Mouse (Mus musculus) hindbrain, embryonic 10.5 days (tissue): Measurements from ENCODE around the gene Defb15. TPM values are rescaled to one million over a fixed set of nuclear protein-coding genes. Genes with fewer than 3 reads are reported as not detected.
"Not testable (repeated sequence)": the region's sequence is repeated elsewhere in the genome, so short reads cannot be mapped to it uniquely, and the experiment has no call there.

Source experiments
- DNase-seq: peaks from one replicate; pipeline ENCODE4 v3.0.0-alpha.2; 2017; ENCODE audit warnings: low spot score
- H3K27ac ChIP-seq: fragments of 300-500 bp; sonication (generic); 2 replicates; pipeline ENCODE4 v1.5.1; 2016; ENCODE audit warnings: mild to moderate bottlenecking, moderate library complexity
- H3K27me3 ChIP-seq: fragments of 300-500 bp; sonication (generic); 2 replicates; pipeline ENCODE4 v1.6.1; 2016; ENCODE audit warnings: mild to moderate bottlenecking; ENCODE audit not compliant: poor library complexity, insufficient read depth, severe bottlenecking
- H3K36me3 ChIP-seq: fragments of 300-500 bp; sonication (generic); 2 replicates; pipeline ENCODE4 v1.6.1; 2016; ENCODE audit warnings: mild to moderate bottlenecking, moderate library complexity
- H3K4me1 ChIP-seq: fragments of 300-500 bp; sonication (generic); replicated peaks from 2 replicates; pipeline ENCODE4 v1.6.1; 2016; ENCODE audit warnings: mild to moderate bottlenecking
- H3K4me3 ChIP-seq: fragments of 300-500 bp; sonication (generic); 2 replicates; pipeline ENCODE4 v1.5.1; 2016; ENCODE audit warnings: mild to moderate bottlenecking, moderate library complexity
- H3K9me3 ChIP-seq: fragments of 300-500 bp; sonication (generic); 2 replicates; pipeline ENCODE4 v1.6.1; 2016; ENCODE audit warnings: mild to moderate bottlenecking, moderate library complexity
- WGBS: fragments of 180-500 bp; shearing (Covaris S2); methylation state at CpG from one replicate; pipeline ENCODE4 v1.1.7; 2016; 5-methylcytosine and 5-hydroxymethylcytosine counted together
- polyA plus RNA-seq: library from polyadenylated mRNA; unstranded; fragments of >200 nt; fragmentation: Nextera tagmentation; extraction: Ambion mirVana; gene quantifications from 2 replicates; pipeline ENCODE4 v1.2.1, GENCODE M21; 2016

Defb15 gene
- polyA plus RNA-seq, 1 experiment from 2014 or later, result not detected

DNA sequence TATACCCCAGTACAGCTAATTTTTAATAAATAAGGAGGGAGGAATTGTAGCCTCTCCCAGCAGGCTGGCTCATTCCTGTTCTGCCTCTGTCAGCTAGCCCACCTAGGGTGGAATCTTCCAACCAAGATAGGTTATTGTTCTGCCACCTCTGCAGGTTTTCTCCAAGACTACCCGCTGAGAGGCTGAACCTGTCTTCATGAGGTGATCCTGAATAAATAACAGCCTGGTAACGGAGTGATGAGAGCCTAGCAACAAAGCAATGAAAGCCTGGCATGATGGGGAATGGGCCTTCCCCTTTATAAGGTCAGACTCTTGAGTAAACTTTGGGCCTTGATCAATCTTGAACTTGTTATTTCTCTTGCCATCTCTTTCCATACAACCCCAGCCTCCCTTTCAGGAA, 20.0 kb downstream of the Defb15 start:
- Histone ChIP-seq H3K4me1 (no peaks in the 10 kb centered on the region), H3K36me3 (no peaks in the 10 kb centered on the region), H3K27ac (no peak overlapping the region), H3K4me3 (no peak overlapping the region), H3K27me3 (no peaks in the 10 kb centered on the region), H3K9me3 (no peaks in the 10 kb centered on the region)
- no peak for DNase-seq
- 17% methylated on average over 2 of the region's 2 CpGs for WGBS

DNA sequence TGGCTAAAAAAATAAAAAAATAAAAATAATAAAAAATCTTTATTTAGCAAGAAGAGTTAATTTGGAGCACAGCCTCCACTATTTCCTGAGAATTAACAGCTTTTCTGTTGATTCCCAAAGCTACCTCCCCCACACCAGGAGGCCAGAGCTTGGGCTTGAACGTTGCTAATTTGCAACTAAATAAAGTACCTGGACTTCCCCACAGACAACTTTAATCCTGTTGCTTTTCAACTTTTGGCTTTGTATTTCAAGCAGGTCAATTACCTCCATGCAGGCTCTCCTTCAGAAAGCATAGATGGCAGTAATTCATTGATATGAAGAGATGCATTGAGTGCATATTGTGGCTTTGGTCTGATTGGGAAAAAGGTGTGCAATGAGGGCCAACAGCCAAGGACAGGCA, 20.6 kb downstream of the Defb15 start:
- no peak overlapping the region for H3K4me3 ChIP-seq
- DNase-seq, result no peak
- no peaks in the 10 kb centered on the region for H3K4me1 ChIP-seq
- H3K9me3 ChIP-seq, result no peaks in the 10 kb centered on the region
- no peak overlapping the region for H3K27ac ChIP-seq
- H3K27me3 ChIP-seq, result no peaks in the 10 kb centered on the region
- 13% methylated on average over 1 of the region's 1 CpGs for WGBS
- H3K36me3 ChIP-seq, result no peaks in the 10 kb centered on the region

DNA sequence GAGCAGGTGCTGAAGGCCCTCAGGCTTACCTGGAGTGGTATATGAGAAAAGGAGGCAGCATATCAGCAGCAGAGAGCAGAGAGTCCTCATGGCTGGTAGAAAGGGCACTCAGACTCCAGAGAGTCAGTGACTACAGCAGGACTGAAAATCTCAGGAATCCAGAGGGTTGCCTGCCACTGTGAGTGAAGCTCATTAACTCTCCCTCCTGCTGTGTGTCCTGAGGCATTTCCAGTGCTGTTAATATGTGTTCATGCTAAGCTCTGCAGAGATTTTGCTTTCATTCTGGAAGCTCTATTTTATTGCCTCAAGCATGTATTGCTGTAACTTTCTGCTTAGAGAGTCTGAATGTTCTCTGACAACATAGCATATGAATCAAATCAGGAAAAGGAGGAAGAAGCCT, 26.2 kb downstream of the Defb15 start, which contains the start of gene Defb11:
TSS of gene Defb11 (minus strand) at position 123 of the 400 bp plus-strand sequence.
- not testable (repeated sequence) for DNase-seq, H3K36me3 ChIP-seq, H3K4me3 ChIP-seq, H3K27ac ChIP-seq, H3K9me3 ChIP-seq, H3K27me3 ChIP-seq, H3K4me1 ChIP-seq

DNA sequence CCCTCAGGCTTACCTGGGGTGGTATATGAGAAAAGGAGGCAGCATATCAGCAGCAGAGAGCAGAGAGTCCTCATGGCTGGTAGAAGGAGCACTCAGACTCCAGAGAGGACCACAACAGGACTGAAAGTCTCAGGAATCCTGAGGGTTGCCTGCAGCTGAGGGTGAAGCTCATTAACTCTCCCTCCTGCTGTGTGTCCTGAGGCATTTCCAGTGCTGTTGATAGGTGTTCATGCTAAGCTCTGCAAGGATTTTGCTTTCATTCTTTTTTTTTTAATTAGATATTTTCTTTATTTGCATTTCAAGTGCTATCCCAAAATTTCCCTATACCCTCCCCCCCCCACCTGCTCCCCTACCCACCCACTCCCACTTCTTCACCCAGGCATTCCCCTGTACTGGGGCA, 47.2 kb downstream of the Defb15 start, which contains the start of gene Defb9:
TSS of gene Defb9 (minus strand) at position 101 of the 400 bp plus-strand sequence.
- not testable (repeated sequence) for H3K9me3 ChIP-seq, H3K27me3 ChIP-seq, H3K4me3 ChIP-seq, H3K27ac ChIP-seq, DNase-seq, H3K36me3 ChIP-seq, H3K4me1 ChIP-seq

Other genes with a start within 250 kb of the Defb15 start
- not detected in 2 replicates for gene AY761184, start 229.1 kb downstream of the Defb15 start, polyA plus RNA-seq
- gene Defa24, start 198.2 kb downstream of the Defb15 start, polyA plus RNA-seq, result not detected in 2 replicates
- not detected in 2 replicates for gene Defb50, start 109.2 kb downstream of the Defb15 start, polyA plus RNA-seq
- not detected in 2 replicates for gene Defb2, start 92.8 kb downstream of the Defb15 start, polyA plus RNA-seq
- gene Defb10, start 73.8 kb downstream of the Defb15 start, polyA plus RNA-seq, result not detected in 2 replicates
- 0.65 TPM in 1 of 2 replicates, not detected in the other for gene Defb9, start 47.3 kb downstream of the Defb15 start, polyA plus RNA-seq
- gene Defb11, start 26.3 kb downstream of the Defb15 start, polyA plus RNA-seq, result 1.1 and 13.9 TPM in 2 replicates
- gene Defb35, start 5.6 kb upstream of the Defb15 start, polyA plus RNA-seq, result not detected in 2 replicates
- not detected in 2 replicates for gene Defb13, start 14.1 kb upstream of the Defb15 start, polyA plus RNA-seq
- not detected in 2 replicates for gene Fam90a1a, start 26.0 kb upstream of the Defb15 start, polyA plus RNA-seq
- not detected in 2 replicates for gene Ccdc70, start 37.1 kb upstream of the Defb15 start, polyA plus RNA-seq
- gene Atp7b, start 127.6 kb upstream of the Defb15 start, polyA plus RNA-seq, result 2.5 TPM in 2 replicates
- 30.3 and 34.4 TPM in 2 replicates for gene Alg11, start 128.0 kb upstream of the Defb15 start, polyA plus RNA-seq
- 0.29 and 0.69 TPM in 2 replicates for gene Nek5, start 192.3 kb upstream of the Defb15 start, polyA plus RNA-seq
- 7.6 and 9.1 TPM in 2 replicates for gene Nek3, start 233.7 kb upstream of the Defb15 start, polyA plus RNA-seq